Mouse (Mus musculus): ENCODE data around the gene Cebpb. TPM values are rescaled to one million over a fixed set of nuclear protein-coding genes. Genes with fewer than 3 reads are reported as not detected.

Gene Cebpb
- polyA plus RNA-seq, 1 experiment: 372 TPM

DNA sequence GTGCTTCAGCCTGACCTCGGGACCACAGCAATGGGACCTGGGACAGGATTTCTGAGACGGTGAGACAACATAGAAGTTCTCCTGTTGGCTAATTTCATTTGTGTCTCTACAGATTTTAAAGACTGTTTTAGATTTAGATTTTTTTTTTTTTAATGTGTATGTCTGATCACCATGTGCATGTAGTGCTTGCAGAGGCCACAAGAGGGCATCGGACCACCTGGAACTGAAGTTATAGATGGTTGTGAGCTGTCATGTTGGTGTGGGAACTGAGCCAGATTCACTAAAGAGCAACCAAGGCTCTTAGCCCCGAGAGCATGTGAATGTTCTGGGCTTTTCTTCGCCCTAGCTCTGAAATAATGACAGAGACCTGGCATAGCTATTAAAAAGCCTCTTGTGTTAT is 8.1 kb upstream of the Cebpb start:
- H3K4me3 ChIP-seq (replicated peaks): peak overlapping the region; percentile 82
- H3K36me3 ChIP-seq (replicated peaks; ENCODE audit: low read length): no peaks in the 10 kb centered on the region
- H3K9me3 ChIP-seq: no peaks in the 10 kb centered on the region
- H3K4me1 ChIP-seq: peaks cover 75% of the 10 kb centered on the region
- no peak for TF ChIP-seq GATA1 (IDR thresholded peaks at IDR 0.05; ENCODE audit: borderline replicate concordance, low read length)
- TF ChIP-seq FLI1 (IDR thresholded peaks at IDR 0.05; ENCODE audit: low read length): no peak
- H3K27me3 ChIP-seq (replicated peaks): peaks cover 24% of the 10 kb centered on the region

DNA sequence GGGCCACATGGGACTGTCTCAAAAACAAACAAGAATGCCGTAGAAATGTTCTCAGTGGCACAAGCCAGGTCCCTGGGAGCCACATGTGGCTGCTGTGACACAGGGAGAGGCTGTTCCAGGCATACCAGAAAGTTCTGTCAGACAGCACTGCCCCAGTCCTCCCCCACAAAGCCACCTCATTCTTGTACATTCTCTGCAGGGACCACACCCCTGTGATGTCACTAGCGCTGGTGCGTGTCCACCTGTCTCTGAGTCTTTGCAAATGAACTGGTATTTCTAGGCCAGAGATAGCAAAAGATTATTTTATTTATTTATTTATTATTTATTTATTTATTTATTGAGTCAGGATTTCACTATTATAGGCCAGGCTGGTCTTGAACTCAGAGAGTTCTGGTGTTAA is 5.0 kb upstream of the Cebpb start:
- Histone ChIP-seq H3K4me3 (replicated peaks) (no peak overlapping the region), H3K4me1 (peaks cover 76% of the 10 kb centered on the region), H3K27me3 (replicated peaks) (peaks cover 42% of the 10 kb centered on the region), H3K36me3 (replicated peaks; ENCODE audit: low read length) (no peaks in the 10 kb centered on the region), H3K9me3 (no peaks in the 10 kb centered on the region)
- TF ChIP-seq GATA1 (IDR thresholded peaks at IDR 0.05; ENCODE audit: borderline replicate concordance, low read length) (no peak), FLI1 (IDR thresholded peaks at IDR 0.05; ENCODE audit: low read length) (no peak)

DNA sequence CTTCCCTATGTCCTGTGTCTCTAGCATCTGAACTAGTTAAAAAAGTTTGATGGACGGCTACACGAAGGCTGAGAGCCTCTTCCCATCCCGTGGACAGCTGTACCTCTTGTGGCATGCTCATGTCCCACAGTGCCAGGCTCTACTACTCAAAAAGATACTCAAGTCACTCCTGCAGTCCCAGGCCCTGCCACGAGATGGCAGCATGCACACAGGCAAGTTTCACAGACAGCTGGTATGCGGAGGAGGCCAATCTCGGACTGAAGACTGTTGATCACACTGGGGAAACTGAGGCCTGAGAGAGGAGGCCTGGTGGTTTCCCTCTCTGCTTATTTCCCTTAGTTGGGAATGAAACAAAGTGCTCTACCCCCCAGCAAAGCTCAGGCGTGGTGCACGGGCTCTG is 3.6 kb upstream of the Cebpb start:
- Histone ChIP-seq H3K4me1 (peaks cover 73% of the 10 kb centered on the region), H3K36me3 (replicated peaks; ENCODE audit: low read length) (no peaks in the 10 kb centered on the region), H3K4me3 (replicated peaks) (no peak overlapping the region), H3K9me3 (no peaks in the 10 kb centered on the region), H3K27me3 (replicated peaks) (peaks cover 42% of the 10 kb centered on the region)
- TF ChIP-seq FLI1 (IDR thresholded peaks at IDR 0.05; ENCODE audit: low read length) (no peak), GATA1 (IDR thresholded peaks at IDR 0.05; ENCODE audit: borderline replicate concordance, low read length) (no peak)

DNA sequence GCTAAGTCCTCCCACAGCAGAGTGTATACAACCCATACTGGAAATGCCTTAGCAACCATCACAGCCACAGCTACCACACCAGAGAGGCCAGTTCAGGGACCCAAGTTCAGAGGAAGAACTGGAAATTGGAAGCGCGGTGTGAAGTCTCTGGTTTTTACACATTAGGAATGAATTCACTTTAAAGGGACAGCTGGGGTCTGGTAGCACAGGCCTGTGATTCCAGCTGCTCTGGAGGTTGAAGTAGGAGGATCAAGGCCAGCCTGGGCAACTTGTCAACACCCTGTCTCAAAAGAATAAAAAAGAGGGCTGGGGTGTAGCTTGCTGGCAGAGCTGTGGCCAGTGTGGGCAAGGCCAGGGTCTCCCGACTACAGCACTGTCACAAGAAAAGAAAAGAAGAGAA is 2.9 kb upstream of the Cebpb start:
- Histone ChIP-seq H3K36me3 (replicated peaks; ENCODE audit: low read length) (peaks cover 5% of the 10 kb centered on the region), H3K27me3 (replicated peaks) (peaks cover 42% of the 10 kb centered on the region), H3K4me1 (peaks cover 70% of the 10 kb centered on the region), H3K4me3 (replicated peaks) (no peak overlapping the region), H3K9me3 (no peaks in the 10 kb centered on the region)
- TF ChIP-seq FLI1 (IDR thresholded peaks at IDR 0.05; ENCODE audit: low read length) (no peak), GATA1 (IDR thresholded peaks at IDR 0.05; ENCODE audit: borderline replicate concordance, low read length) (no peak)

DNA sequence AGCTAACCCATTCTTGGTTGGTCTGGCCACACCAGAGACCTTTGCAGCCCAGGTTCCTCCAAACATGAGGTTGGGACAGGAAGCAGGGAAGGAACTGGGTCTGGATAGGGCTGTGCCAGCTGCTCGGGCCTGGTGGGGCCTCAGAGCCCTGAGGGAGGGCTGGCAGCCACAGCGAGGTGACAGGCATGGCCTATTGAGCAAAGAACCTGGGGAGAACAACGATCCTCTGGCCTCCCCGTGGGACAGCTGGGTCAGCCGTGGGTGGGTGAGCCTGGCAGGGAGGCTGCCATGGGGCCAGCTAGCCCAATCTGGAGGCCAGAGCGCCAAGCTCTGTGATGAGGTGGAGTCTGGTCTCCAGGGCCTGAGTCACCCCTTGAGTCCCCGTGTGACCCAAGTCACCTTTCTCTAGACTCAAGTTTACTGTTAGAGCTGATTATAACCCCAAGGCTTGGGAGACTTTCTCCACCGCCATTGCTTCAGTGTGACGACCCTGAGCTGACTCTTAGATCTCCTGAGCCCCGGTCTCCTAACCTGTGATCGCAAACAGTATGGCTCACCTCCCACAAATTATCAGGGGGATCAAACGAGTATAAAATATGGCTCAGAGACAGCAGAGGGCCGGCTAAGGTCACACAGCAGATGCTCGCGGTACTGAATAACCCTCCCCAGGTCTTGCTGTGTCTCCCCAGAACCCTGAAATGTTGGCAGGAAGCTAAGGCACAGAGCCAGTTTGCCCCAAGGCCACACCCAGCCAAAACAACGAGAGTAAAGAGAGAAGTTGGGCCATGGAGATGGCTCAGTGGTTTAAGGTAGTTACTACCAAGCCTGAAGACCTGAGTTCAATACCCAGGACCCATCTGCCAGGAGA is 2.1 kb upstream of the Cebpb start:
- peaks cover 39% of the 10 kb centered on the region for H3K27me3 ChIP-seq (replicated peaks)
- peaks cover 12% of the 10 kb centered on the region for H3K36me3 ChIP-seq (replicated peaks; ENCODE audit: low read length)
- H3K9me3 ChIP-seq: no peaks in the 10 kb centered on the region
- H3K4me1 ChIP-seq: peaks cover 75% of the 10 kb centered on the region
- no peak for TF ChIP-seq GATA1 (IDR thresholded peaks at IDR 0.05; ENCODE audit: borderline replicate concordance, low read length)
- no peak for TF ChIP-seq FLI1 (IDR thresholded peaks at IDR 0.05; ENCODE audit: low read length)
- peak overlapping the region; percentile 5 for H3K4me3 ChIP-seq (replicated peaks)

DNA sequence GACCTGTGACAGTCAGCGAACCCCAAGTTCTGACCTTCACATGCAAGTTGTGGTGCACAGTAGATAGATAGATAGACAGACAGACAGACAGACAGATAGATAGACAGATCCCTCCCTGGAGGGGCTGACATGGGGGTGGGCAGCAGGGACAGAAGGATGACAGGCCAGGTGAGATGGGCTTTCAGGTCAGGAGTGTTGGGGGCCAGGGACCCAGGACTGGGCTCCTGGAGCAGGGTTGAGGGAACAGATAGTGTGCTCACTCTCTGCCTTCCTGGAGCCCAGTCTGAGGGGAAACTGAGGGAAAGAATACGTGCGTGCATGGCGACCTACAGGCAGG is 1.5 kb upstream of the Cebpb start:
- Histone ChIP-seq H3K9me3 (no peaks in the 10 kb centered on the region), H3K27me3 (replicated peaks) (peaks cover 36% of the 10 kb centered on the region), H3K4me1 (peaks cover 81% of the 10 kb centered on the region), H3K4me3 (replicated peaks) (no peak overlapping the region), H3K36me3 (replicated peaks; ENCODE audit: low read length) (peaks cover 18% of the 10 kb centered on the region)
- TF ChIP-seq GATA1 (IDR thresholded peaks at IDR 0.05; ENCODE audit: borderline replicate concordance, low read length) (no peak), FLI1 (IDR thresholded peaks at IDR 0.05; ENCODE audit: low read length) (no peak)

DNA sequence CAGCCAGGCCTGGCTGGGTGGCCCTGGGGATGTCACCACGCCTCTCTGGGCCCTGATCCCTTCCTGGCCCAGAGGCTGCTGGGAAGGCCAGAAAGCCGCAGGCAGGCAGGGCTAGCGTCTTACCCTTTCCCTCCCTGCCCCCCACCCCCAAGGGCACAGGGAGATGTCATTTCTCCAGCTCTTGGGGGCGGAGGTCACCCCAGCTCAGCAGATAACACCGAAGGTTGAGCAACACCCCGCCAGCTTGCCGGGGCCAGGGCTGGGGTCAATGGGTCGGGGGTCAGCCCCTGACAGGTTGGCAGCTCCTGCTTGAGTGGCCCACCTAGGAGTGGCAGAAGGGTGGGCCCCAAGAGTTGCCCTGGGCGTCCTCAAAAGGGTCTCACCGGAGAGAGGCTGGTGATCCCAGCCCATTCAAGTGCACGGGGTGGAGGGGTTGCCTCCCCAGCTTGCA is 1.0 kb upstream of the Cebpb start:
- H3K4me1 ChIP-seq: peaks cover 86% of the 10 kb centered on the region
- peaks cover 36% of the 10 kb centered on the region for H3K27me3 ChIP-seq (replicated peaks)
- H3K36me3 ChIP-seq (replicated peaks; ENCODE audit: low read length): peaks cover 23% of the 10 kb centered on the region
- H3K4me3 ChIP-seq (replicated peaks): no peak overlapping the region
- no peaks in the 10 kb centered on the region for H3K9me3 ChIP-seq
- TF ChIP-seq FLI1 (IDR thresholded peaks at IDR 0.05; ENCODE audit: low read length) (no peak), GATA1 (IDR thresholded peaks at IDR 0.05; ENCODE audit: borderline replicate concordance, low read length) (no peak)

DNA sequence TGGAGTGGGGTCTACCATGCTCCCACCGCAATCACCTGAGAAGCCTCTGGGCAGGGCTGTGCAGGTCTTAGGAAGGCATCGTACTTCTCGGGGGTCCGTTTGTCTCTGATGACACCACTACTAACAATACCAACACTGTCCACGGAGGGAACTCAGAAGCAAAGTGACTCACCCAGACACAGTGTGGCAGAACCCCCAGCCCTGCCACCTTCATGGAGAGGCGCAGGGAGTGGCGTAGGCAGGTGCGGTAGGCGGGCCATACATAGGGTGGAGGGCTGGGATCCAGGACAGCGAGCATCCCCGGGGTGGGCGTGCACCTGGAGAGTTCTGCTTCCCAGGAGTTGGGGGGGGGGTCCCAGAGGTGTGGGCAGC is 603 bp upstream of the Cebpb start:
- H3K4me1 ChIP-seq: peaks cover 88% of the 10 kb centered on the region
- H3K4me3 ChIP-seq (replicated peaks): peak overlapping the region; percentile 93
- no peaks in the 10 kb centered on the region for H3K9me3 ChIP-seq
- TF ChIP-seq GATA1 (IDR thresholded peaks at IDR 0.05; ENCODE audit: borderline replicate concordance, low read length): no peak
- no peak for TF ChIP-seq FLI1 (IDR thresholded peaks at IDR 0.05; ENCODE audit: low read length)
- peaks cover 27% of the 10 kb centered on the region for H3K36me3 ChIP-seq (replicated peaks; ENCODE audit: low read length)
- H3K27me3 ChIP-seq (replicated peaks): peaks cover 36% of the 10 kb centered on the region

DNA sequence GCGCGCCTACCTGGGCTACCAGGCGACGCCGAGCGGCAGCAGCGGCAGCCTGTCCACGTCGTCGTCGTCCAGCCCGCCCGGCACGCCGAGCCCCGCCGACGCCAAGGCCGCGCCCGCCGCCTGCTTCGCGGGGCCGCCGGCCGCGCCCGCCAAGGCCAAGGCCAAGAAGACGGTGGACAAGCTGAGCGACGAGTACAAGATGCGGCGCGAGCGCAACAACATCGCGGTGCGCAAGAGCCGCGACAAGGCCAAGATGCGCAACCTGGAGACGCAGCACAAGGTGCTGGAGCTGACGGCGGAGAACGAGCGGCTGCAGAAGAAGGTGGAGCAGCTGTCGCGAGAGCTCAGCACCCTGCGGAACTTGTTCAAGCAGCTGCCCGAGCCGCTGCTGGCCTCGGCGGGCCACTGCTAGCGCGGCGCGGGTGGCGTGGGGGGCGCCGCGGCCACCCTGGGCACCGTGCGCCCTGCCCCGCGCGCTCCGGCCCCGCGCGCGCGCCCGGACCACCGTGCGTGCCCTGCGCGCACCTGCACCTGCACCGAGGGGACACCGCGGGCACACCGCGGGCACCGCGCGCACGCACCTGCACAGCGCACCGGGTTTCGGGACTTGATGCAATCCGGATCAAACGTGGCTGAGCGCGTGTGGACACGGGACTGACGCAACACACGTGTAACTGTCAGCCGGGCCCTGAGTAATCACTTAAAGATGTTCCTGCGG is 945 bp downstream of the Cebpb start, which contains the start of gene Tmem189:
TSS of gene Tmem189 (minus strand) at position 322 of the 718 bp plus-strand sequence.
- H3K36me3 ChIP-seq (replicated peaks; ENCODE audit: low read length): peaks cover 38% of the 10 kb centered on the region
- peaks cover 27% of the 10 kb centered on the region for H3K27me3 ChIP-seq (replicated peaks)
- peak within 1 kb of the TSS; percentile 93 for H3K4me3 ChIP-seq (replicated peaks)
- no peak for TF ChIP-seq FLI1 (IDR thresholded peaks at IDR 0.05; ENCODE audit: low read length)
- no peak for TF ChIP-seq GATA1 (IDR thresholded peaks at IDR 0.05; ENCODE audit: borderline replicate concordance, low read length)
- peaks cover 88% of the 10 kb centered on the region for H3K4me1 ChIP-seq
- no peaks in the 10 kb centered on the region for H3K9me3 ChIP-seq
